Mouse (Mus musculus) heart, postnatal 14 days (tissue): Measurements from ENCODE around the gene Gipc3. TPM values are rescaled to one million over a fixed set of nuclear protein-coding genes. Genes with fewer than 3 reads are reported as not detected.

Source experiments
- DNase-seq, 2 experiments: peaks; one replicate each; pipeline ENCODE4 v3.0.0; 2021 to 2022
- intact Hi-C: fragments of 180-260 bp; cut with DNase I; formaldehyde crosslinking; loops from one replicate; pipeline ENCODE4 v1.15.1; 2025
- microRNA-seq, 2 experiments: library from miRNA; unstranded; fragments of <30 nt; microRNA quantifications; one replicate each; pipeline ENCODE4 v1.2.0; 2021 to 2022
- total RNA-seq, 2 experiments: library from RNA; stranded (reverse); gene quantifications; 2 replicates each; pipeline ENCODE4 v1.2.3; 2021

The Gipc3 gene
- total RNA-seq, 2 experiments from 2014 or later: 5.2 to 5.5 TPM

DNA sequence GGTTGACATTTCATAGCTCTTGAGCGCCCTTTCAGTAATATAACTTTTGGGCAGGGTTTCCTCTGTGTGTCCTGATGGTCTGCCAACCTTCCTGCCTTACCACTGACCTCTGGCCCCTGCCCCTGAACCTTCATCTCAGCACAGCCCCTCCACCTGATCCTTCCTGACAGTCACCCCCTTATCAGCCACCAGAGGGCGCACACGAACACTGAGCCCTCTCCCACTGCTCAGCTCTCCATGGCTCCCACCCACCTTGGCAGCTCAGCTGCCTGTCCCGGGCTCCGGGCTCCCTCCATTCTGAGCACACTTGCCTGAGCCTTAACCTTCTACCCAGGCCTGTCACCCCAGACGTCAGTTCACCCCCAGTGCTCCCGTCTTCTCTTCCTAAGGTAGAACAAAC is 53.8 kb downstream of the Gipc3 start:
- DNase-seq: peak; percentile 75 to 77

DNA sequence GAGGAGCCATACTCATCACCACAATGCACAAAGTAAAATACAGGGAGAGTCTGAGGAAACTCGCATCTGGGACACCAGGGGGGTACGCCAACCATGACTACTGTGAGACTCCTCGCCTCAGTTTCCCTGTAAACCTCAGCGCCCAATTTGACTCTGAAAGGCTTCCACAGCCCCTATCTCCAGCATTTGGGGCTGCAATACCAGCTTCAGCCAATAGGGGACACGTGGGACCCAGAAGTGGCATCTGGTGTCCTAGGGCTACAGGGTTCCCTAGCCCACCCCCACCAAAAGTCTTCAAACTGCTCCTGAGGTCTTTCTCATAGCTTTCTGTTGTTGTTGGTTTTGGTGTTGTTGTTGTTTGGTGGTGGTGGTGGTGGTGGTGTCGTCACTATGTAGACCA is 54.5 kb downstream of the Gipc3 start:
- peak in 1 of 2 experiments; percentile 64 for DNase-seq
- intact Hi-C loops: loop anchor here (2.0 kb wide), 2 partner anchors 54 to 162 kb away; partner anchors contain the start of gene Gipc3

More for the DNA sequence above, 53.8 kb downstream of the Gipc3 start:
- intact Hi-C loops: loop anchor here (1.0 to 2.0 kb wide), 3 partner anchors 16 to 162 kb away; partner anchors contain the start of gene Gipc3

DNA sequence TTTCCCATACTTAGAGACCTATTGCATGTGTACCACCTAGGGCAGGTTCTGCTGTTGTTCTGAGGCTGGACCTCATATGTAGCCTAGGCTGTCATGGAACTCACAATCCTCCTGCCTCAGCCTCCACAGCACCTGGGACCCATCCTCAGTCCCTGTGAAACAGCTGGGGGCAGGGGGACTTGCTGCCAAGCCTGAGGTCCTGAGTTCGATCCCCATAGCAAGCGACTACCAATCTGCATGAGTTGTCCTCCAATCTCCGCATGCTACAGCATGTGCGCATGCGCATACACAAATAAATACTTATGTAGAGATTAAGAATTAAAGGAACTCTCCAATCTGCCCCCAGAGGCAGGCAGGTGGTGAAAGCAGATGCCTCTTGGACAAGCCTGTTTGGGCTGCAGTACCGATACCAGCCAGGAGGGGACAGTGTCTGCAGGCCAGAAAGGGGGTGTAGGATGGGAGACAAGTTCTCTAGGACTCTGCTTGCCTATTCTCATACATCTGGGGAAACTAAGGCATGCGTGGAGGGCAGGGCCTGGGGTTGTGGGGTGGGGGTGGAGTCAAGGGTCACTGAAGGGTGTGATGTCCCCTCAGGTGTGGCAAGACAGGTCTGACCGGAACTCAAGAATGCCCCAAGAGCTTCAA is 55.4 kb downstream of the Gipc3 start:
- intact Hi-C loops: loop anchor here (2.0 kb wide), 3 partner anchors 43 to 163 kb away; partner anchors contain the start of gene Gipc3
- DNase-seq: peak; percentile 52 to 78

DNA sequence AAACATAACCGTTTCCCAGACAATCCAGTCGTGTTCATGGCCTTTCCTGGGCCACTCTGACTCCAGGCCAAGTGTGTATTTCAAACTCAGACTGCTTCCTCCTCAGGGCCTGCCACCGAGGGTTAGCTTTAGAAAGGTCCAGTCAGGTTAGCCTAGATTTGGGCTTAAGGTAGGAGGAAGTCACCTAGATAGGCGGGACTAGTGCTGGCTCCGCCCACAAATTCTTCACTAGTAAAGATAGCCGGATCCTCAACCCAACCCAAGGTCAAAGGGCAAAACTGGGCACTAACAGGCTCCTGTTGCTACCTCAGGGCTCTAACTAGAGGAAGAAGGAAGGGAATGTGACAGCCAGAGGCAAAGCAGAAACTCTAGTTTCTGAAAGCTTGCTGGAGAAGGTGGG is 56.5 kb downstream of the Gipc3 start:
- intact Hi-C loops: loop anchor here (2.0 kb wide), 1 partner anchor 42 kb away; no protein-coding TSS in a partner anchor
- no peak for DNase-seq

DNA sequence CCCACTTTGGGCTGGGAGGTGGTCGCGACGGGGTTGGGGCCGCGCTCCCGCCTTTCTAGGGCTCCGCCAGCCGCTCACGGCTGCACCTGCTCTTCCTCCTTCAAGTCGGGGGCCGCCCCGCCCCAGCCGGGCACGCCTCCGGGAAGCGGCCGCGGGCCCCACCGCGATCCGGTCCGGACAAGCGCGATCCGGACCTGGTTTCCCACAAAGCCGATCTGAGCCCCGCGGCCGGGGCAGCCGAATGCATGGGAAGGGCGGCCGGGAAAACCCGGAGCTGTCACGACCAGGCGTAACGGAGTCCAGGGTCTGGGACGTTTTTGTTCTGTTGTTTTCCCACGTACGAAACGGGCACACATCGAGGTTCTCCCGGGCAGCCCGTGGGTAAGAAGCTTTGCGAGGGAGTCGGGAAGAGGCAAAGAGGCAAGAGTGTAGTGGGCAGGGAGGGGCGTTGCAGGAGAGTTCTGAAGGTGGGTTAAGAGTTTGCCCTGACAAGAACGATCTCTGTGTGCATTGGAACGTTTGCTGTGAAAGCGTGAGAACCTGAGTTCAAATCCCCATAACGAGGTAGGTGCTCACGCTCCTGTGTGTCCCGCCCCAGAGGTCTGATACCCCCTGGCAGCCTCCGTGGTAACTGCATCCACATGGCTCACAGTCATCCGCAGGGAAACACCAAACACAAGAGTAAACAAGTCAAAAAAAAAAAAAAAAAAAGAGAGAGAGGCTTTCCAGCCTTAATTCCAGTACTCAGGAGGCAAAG is 57.2 kb downstream of the Gipc3 start:
- intact Hi-C loops: loop anchor here (2.0 kb wide), 1 partner anchor 41 kb away; no protein-coding TSS in a partner anchor
- DNase-seq: peak; percentile 92 to 97

Small RNAs within 50 kb of the gene (microRNA-seq; reads per million reads assigned to microRNA genes)
- gene Mir6913: 0.27 to 2.3 reads per million in 2 experiments

Other genes starting within 250 kb of the Gipc3 start
- gene Creb3l3, start 244.4 kb downstream of the Gipc3 start, total RNA-seq: under 1 TPM; 0.69 to 0.90 TPM
- 100 to 1,000 TPM; 115 to 122 TPM for gene Map2k2, start 237.4 kb downstream of the Gipc3 start, total RNA-seq
- gene Zbtb7a, start 208.0 kb downstream of the Gipc3 start, total RNA-seq: 10 to 100 TPM; 40.8 to 43.2 TPM
- gene Pias4, start 175.3 kb downstream of the Gipc3 start, total RNA-seq: 10 to 100 TPM; 15.2 to 18.3 TPM
- gene Eef2, start 166.6 kb downstream of the Gipc3 start, total RNA-seq: 1,000 to 10,000 TPM; 1,113 to 1,165 TPM
- 10 to 100 TPM; 28.4 to 29.2 TPM for gene Dapk3, start 160.3 kb downstream of the Gipc3 start, total RNA-seq
- gene 4930442H23Rik, start 159.4 kb downstream of the Gipc3 start, total RNA-seq: not detected
- 1 to 10 TPM; 3.6 to 9.8 TPM for gene Nmrk2, start 141.2 kb downstream of the Gipc3 start, total RNA-seq
- gene Atcay, start 112.4 kb downstream of the Gipc3 start, total RNA-seq: under 1 TPM; 0.12 TPM
- 1 to 10 TPM; 2.7 to 3.4 TPM for gene Zfr2, start 110.1 kb downstream of the Gipc3 start, total RNA-seq
- under 1 TPM; 0.26 to 0.51 TPM for gene Matk, start 90.3 kb downstream of the Gipc3 start, total RNA-seq
- 10 to 100 TPM; 83.0 to 96.2 TPM for gene Mrpl54, start 76.3 kb downstream of the Gipc3 start, total RNA-seq
- gene Apba3, start 76.3 kb downstream of the Gipc3 start, total RNA-seq: 10 to 100 TPM; 85.5 to 97.2 TPM
- under 1 TPM; 0.14 to 0.34 TPM for gene Tjp3, start 51.7 kb downstream of the Gipc3 start, total RNA-seq
- 10 to 100 TPM; 34.8 to 36.7 TPM for gene Pip5k1c, start 50.3 kb downstream of the Gipc3 start, total RNA-seq
- gene Cactin, start 22.2 kb downstream of the Gipc3 start, total RNA-seq: 10 to 100 TPM; 15.6 to 17.8 TPM
- gene Tbxa2r, start 14.5 kb downstream of the Gipc3 start, total RNA-seq: 1 to 10 TPM; 5.3 to 7.9 TPM
- 10 to 100 TPM; 74.0 to 82.9 TPM for gene Hmg20b, start 7.2 kb upstream of the Gipc3 start, total RNA-seq
- gene Mfsd12, start 14.2 kb upstream of the Gipc3 start, total RNA-seq: 10 to 100 TPM; 11.7 to 14.3 TPM
- 1 to 10 TPM; 1.2 to 1.3 TPM for gene 4930404N11Rik, start 22.6 kb upstream of the Gipc3 start, total RNA-seq
- 10 to 100 TPM; 30.5 to 32.7 TPM for gene Fzr1, start 35.2 kb upstream of the Gipc3 start, total RNA-seq
- gene Dohh, start 41.2 kb upstream of the Gipc3 start, total RNA-seq: 10 to 100 TPM; 47.6 to 55.3 TPM
- gene Gm48551, start 41.2 kb upstream of the Gipc3 start, total RNA-seq: under 1 TPM; 0.51 to 0.84 TPM
- under 1 TPM; 0.65 to 0.83 TPM for gene Gm48552, start 45.7 kb upstream of the Gipc3 start, total RNA-seq
- 1 to 10 TPM; 1.9 to 2.0 TPM for gene Smim24, start 49.8 kb upstream of the Gipc3 start, total RNA-seq
- gene Nfic, start 112.4 kb upstream of the Gipc3 start, total RNA-seq: 100 to 1,000 TPM; 133 TPM
- under 1 TPM; 0.15 to 0.19 TPM for gene Celf5, start 139.4 kb upstream of the Gipc3 start, total RNA-seq
- gene Ncln, start 153.1 kb upstream of the Gipc3 start, total RNA-seq: 10 to 100 TPM; 55.4 to 62.0 TPM
- gene S1pr4, start 156.9 kb upstream of the Gipc3 start, total RNA-seq: 1 to 10 TPM in 1 of 2 experiments, under 1 TPM in 1; 0.96 to 1.2 TPM
- gene Gna15, start 181.0 kb upstream of the Gipc3 start, total RNA-seq: under 1 TPM; 0.73 to 0.76 TPM
- gene Gna11, start 201.9 kb upstream of the Gipc3 start, total RNA-seq: 10 to 100 TPM; 50.6 to 51.6 TPM
- 100 to 1,000 TPM; 900 to 948 TPM for gene Aes, start 216.2 kb upstream of the Gipc3 start, total RNA-seq
- gene Tle2, start 231.3 kb upstream of the Gipc3 start, total RNA-seq: 10 to 100 TPM in 1 of 2 experiments, 1 to 10 TPM in 1; 9.4 to 11.2 TPM